Mouse (Mus musculus): ENCODE results near the gene Qrich2. TPM values are rescaled to one million over a fixed set of nuclear protein-coding genes. Genes with fewer than 3 reads are reported as not detected.
A peak's percentile ranks its signal among the peaks of the same experiment; 100 is the strongest.

Gene Qrich2
- polyA plus RNA-seq, 1 experiment: not detected

DNA sequence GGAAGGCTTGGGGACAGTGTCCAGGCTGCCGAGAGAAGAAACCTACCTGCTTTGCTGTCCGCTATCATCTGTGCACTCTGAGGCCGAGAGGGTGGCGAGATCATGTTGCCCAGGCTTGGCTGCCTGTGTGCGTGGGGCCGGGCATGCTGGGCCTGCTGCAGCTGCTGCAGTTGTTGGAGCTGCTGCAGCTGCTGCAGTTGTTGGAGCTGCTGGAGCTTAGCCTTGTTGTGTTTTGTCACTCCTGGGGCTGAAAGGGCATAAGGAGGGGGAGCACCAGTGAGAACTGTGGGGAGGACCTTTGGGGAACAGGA is 23.2 kb downstream of the Qrich2 start:
- peaks cover 6% of the 10 kb centered on the region; the same call in 1 of the 2 replicates for H3K4me1 ChIP-seq (ENCODE audit: control insufficient read depth, insufficient read depth, low read length)
- WGBS: 78% methylated on average over 6 of the region's 6 CpGs
- TF ChIP-seq POLR2A (IDR thresholded peaks at IDR 0.05; ENCODE audit: insufficient read depth, low read depth, low read length) (no peak), CTCF (IDR thresholded peaks at IDR 0.05; ENCODE audit: insufficient read depth, low read depth, low read length) (no peak)

GRCm38 (mm10) chr11:116442129-116442866 is 23.7 kb downstream of the Qrich2 start:
- no peak for TF ChIP-seq CTCF (IDR thresholded peaks at IDR 0.05; ENCODE audit: insufficient read depth, low read depth, low read length)
- TF ChIP-seq POLR2A (IDR thresholded peaks at IDR 0.05; ENCODE audit: insufficient read depth, low read depth, low read length): no peak
- H3K4me3 ChIP-seq (ENCODE audit: insufficient read depth, low read depth, low read length): no peak overlapping the region
- H3K27ac ChIP-seq (ENCODE audit: insufficient read depth, low read depth, low read length): no peak overlapping the region
- 76% methylated on average over 15 of the region's 15 CpGs for WGBS
- H3K4me1 ChIP-seq (ENCODE audit: control insufficient read depth, insufficient read depth, low read length): peaks cover 10% of the 10 kb centered on the region

More for the DNA sequence above, 23.2 kb downstream of the Qrich2 start:
- H3K4me3 ChIP-seq (ENCODE audit: insufficient read depth, low read depth, low read length): no peak overlapping the region
- H3K27ac ChIP-seq (ENCODE audit: insufficient read depth, low read depth, low read length): no peak overlapping the region

- Histone ChIP-seq H3K4me3 (ENCODE audit: insufficient read depth, low read depth, low read length) (no peak overlapping the region), H3K4me1 (ENCODE audit: control insufficient read depth, insufficient read depth, low read length) (peaks cover 22% of the 10 kb centered on the region), H3K27ac (ENCODE audit: insufficient read depth, low read depth, low read length) (no peak overlapping the region)
- 71% methylated on average over 7 of the region's 7 CpGs for WGBS
- no peak for TF ChIP-seq POLR2A (IDR thresholded peaks at IDR 0.05; ENCODE audit: insufficient read depth, low read depth, low read length)
- no peak for TF ChIP-seq CTCF (IDR thresholded peaks at IDR 0.05; ENCODE audit: insufficient read depth, low read depth, low read length)
Observed at GRCm38 (mm10) chr11:116440408-116441068, 25.5 kb downstream of the Qrich2 start.

DNA sequence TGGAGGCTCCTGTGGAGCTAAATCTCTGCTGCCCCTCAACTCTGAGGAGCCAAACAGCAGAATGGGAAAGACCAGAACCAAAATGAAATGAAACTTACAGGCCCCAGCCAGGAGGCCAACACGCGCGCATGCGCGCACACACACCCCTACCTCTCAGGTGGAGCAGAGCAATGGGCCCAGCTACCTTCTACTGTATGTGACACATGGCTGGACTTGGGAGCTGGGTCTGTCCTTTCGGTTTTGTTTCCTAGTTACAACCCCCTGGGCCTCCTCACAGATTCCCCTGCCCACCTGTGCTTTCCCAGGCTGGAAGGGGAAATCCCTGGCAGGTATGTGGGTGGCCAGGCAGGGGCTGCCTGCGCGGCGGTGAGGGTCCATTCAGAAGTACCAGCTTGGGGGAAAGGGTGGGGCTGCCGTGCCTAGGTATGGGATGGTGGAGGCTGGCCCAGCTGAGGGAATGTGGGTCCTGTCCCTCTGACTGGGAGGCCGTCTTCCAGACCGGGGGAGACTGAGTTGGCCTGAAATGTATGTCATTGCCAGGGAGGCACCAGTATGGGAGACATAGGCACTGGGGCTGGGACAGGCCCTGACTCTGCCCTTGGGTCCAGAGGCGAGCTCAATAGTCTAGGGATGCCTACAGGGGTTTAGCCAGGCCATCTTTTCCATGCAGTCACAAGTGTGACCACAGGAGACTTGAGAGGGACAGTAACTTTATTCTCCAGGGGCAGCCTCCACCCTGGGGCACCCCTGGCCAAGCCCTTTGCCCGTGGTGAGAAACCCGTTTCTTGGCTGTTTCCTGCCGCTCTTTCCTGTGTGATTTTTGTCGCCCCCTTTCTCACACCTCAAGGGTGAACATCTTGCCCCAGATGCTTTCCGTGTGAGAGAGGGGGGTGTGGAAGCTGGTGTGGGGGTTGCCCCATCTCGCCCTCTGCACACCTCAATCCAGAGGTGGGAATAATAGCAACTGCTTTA is 26.5 kb downstream of the Qrich2 start:
- TF ChIP-seq POLR2A (IDR thresholded peaks at IDR 0.05; ENCODE audit: insufficient read depth, low read depth, low read length) (no peak), CTCF (IDR thresholded peaks at IDR 0.05; ENCODE audit: insufficient read depth, low read depth, low read length) (no peak)
- no peak overlapping the region for H3K4me3 ChIP-seq (ENCODE audit: insufficient read depth, low read depth, low read length)
- WGBS: 86% methylated on average over 19 of the region's 19 CpGs
- H3K4me1 ChIP-seq (ENCODE audit: control insufficient read depth, insufficient read depth, low read length): peaks cover 25% of the 10 kb centered on the region
- H3K27ac ChIP-seq (ENCODE audit: insufficient read depth, low read depth, low read length): no peak overlapping the region

- no peak for TF ChIP-seq POLR2A (IDR thresholded peaks at IDR 0.05; ENCODE audit: insufficient read depth, low read depth, low read length)
- TF ChIP-seq CTCF (IDR thresholded peaks at IDR 0.05; ENCODE audit: insufficient read depth, low read depth, low read length): no peak
- peaks cover 25% of the 10 kb centered on the region for H3K4me1 ChIP-seq (ENCODE audit: control insufficient read depth, insufficient read depth, low read length)
- WGBS: 65% methylated on average over 11 of the region's 11 CpGs
- H3K27ac ChIP-seq (ENCODE audit: insufficient read depth, low read depth, low read length): no peak overlapping the region
- H3K4me3 ChIP-seq (ENCODE audit: insufficient read depth, low read depth, low read length): no peak overlapping the region
Observed at GRCm38 (mm10) chr11:116437541-116437940, 28.5 kb downstream of the Qrich2 start.

- H3K4me1 ChIP-seq (ENCODE audit: control insufficient read depth, insufficient read depth, low read length): peaks cover 26% of the 10 kb centered on the region
- TF ChIP-seq CTCF (IDR thresholded peaks at IDR 0.05; ENCODE audit: insufficient read depth, low read depth, low read length) (no peak), POLR2A (IDR thresholded peaks at IDR 0.05; ENCODE audit: insufficient read depth, low read depth, low read length) (no peak; the same call in 1 of the 2 replicates)
- WGBS: 30% methylated on average over 4 of the region's 4 CpGs
- H3K4me3 ChIP-seq (ENCODE audit: insufficient read depth, low read depth, low read length): no peak overlapping the region
- no peak overlapping the region for H3K27ac ChIP-seq (ENCODE audit: insufficient read depth, low read depth, low read length)
Observed at GRCm38 (mm10) chr11:116436725-116437331, 29.2 kb downstream of the Qrich2 start.

DNA sequence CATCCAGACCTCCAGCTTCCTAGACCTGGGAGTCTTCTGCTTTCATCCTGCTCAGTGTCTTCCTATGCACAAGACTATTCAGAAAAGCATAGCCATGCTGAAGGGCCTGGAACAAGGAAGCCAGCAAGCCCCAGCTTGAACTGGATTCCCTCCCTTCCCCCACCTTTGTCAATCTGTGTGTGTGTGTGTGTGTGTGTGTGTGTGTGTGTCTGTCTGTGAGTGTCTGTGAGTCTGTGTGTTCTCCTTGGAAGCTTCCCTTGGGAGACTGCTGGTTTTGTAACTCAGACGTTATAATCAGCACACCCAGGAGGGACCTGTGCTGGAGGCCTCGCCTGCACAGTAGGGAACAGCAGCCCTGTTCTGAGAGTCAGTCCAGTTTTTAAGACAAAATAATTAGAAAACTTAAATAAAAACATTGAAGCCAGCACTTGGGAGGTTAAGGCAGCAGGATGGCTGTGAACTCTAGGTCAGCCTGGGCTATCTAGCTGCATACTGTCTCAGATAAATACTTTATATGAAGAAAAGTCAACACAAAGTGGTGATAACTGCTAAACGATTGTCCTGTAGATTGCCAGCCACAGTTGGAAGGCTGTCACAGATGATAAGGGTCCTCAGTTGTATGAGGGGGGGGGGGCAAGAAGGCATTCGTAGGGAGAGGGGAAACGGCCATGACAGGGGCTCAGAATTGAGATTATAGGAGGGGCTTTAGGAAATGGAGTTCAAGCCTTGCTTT is 29.9 kb downstream of the Qrich2 start:
- Histone ChIP-seq H3K4me3 (ENCODE audit: insufficient read depth, low read depth, low read length) (0 out of 2 replicates have a peak overlapping the region, but pooled peaks have one; percentile 5), H3K4me1 (ENCODE audit: control insufficient read depth, insufficient read depth, low read length) (peaks cover 31% of the 10 kb centered on the region), H3K27ac (ENCODE audit: insufficient read depth, low read depth, low read length) (no peak overlapping the region)
- TF ChIP-seq CTCF (IDR thresholded peaks at IDR 0.05; ENCODE audit: insufficient read depth, low read depth, low read length): no peak
- no peak for TF ChIP-seq POLR2A (IDR thresholded peaks at IDR 0.05; ENCODE audit: insufficient read depth, low read depth, low read length)
- 49% methylated on average over 5 of the region's 5 CpGs for WGBS

All from olfactory bulb, adult 2 months (tissue).